Mouse (Mus musculus) kidney, postnatal 0 days (tissue): ENCODE results near the gene Slc5a6. TPM values are rescaled to one million over a fixed set of nuclear protein-coding genes. Genes with fewer than 3 reads are reported as not detected.

ENCODE experiments used
- ATAC-seq: fragments of 200-750 bp; cut with Nextera tagmentation; replicated peaks from 2 replicates; pipeline ENCODE4 v1.8.0; 2017; ENCODE audit warnings: low read depth, moderate number of reproducible peaks, moderate TSS enrichment, moderate library complexity; ENCODE audit not compliant: low FRiP score
- DNase-seq: peaks from one replicate; pipeline ENCODE4 v3.0.0-alpha.2; 2016; ENCODE audit warnings: low spot score
- H3K27ac ChIP-seq: fragments of 300-500 bp; sonication (generic); 2 replicates; pipeline ENCODE4 v1.5.1; 2014; ENCODE audit warnings: mild to moderate bottlenecking
- H3K27me3 ChIP-seq: fragments of 300-500 bp; sonication (generic); 2 replicates; pipeline ENCODE4 v1.6.1; 2014; ENCODE audit warnings: low read length, mixed read lengths; ENCODE audit not compliant: insufficient read depth
- H3K36me3 ChIP-seq: fragments of 300-500 bp; sonication (generic); 2 replicates; pipeline ENCODE4 v1.6.1; 2014; ENCODE audit warnings: low read length, mixed read lengths; ENCODE audit not compliant: insufficient read depth
- H3K4me1 ChIP-seq: fragments of 300-500 bp; sonication (generic); replicated peaks from 2 replicates; pipeline ENCODE4 v1.6.1; 2014; ENCODE audit warnings: antibody characterized with exemption, low read length, mixed read lengths; ENCODE audit not compliant: insufficient read depth
- H3K4me2 ChIP-seq: fragments of 300-500 bp; sonication (generic); 2 replicates; pipeline ENCODE4 v1.6.1; 2014; ENCODE audit warnings: mild to moderate bottlenecking, low read length, moderate library complexity, mixed read lengths
- H3K4me3 ChIP-seq: fragments of 300-500 bp; sonication (generic); replicated peaks from 2 replicates; pipeline ENCODE4 v1.5.1; 2014; ENCODE audit warnings: low read depth, low read length
- H3K9ac ChIP-seq: fragments of 300-500 bp; sonication (generic); 2 replicates; pipeline ENCODE4 v1.6.1; 2014; ENCODE audit warnings: low read depth, low read length
- H3K9me3 ChIP-seq: fragments of 300-500 bp; sonication (generic); replicated peaks from 2 replicates; pipeline ENCODE4 v1.6.1; 2016; ENCODE audit warnings: low read length, inconsistent platforms, mixed read lengths
- CTCF ChIP-seq: IDR thresholded peaks from 2 replicates; pipeline ENCODE4 v1.5.1; 2016; ENCODE audit warnings: antibody characterized with exemption, low read depth, mild to moderate bottlenecking, moderate library complexity
- WGBS: fragments of 180-500 bp; shearing (Covaris S2); extraction: QIAGEN DNeasy Blood & Tissue Kit; methylation state at CpG from one replicate; pipeline ENCODE4 v1.1.7; 2014; 5-methylcytosine and 5-hydroxymethylcytosine counted together
- polyA plus RNA-seq: library from polyadenylated mRNA; unstranded; fragments of >200 nt; fragmentation: Nextera tagmentation; extraction: Ambion mirVana; gene quantifications from 2 replicates; pipeline ENCODE4 v1.2.1, GENCODE M21; 2015

Slc5a6 gene
- polyA plus RNA-seq, 1 experiment from 2014 or later: 13.4 TPM

DNA sequence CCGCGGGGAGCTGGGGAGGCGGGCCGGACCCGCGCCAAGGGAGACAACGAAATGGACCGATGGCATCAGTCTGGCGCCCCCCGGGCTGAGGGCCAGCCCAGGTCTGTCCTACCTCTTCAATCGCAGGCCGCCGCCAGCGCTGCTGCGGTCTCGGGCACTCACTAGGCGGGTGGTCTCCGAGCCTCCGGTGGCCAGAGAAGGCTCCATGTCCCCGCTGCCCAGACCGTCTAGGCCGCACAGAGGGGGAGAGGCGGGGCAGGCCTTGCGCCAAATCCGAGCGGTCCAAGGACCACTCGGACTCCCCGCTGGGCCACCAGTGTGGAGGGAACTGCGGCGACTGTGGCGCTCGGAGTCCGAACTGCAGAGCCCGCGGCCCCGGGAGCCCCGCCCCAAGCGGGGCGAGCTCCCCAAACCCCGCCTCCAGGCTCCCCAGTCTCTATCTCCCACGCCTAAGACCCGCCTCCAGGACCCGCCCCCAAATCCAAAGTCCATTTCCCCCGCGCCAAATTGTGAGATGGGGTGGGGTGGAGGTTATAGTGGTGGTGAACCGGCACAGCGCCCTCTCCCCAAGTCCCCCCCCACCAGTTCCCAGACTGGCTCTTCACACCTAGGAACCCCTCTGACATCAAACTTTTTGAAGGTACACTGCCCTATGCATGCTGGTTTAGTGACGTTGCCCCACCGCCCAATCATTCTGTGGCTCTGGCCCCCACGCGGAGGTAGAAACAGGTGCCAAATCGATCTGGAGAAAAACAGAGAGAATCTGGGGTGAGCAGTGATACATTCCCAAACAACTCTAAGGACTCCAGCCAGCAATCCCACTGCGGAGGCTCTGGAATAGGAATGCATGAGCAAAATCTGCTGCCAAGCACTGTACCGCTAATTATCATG is 44.7 kb upstream of the Slc5a6 start:
- Histone ChIP-seq H3K36me3 (no peaks in the 10 kb centered on the region), H3K4me2 (peak overlapping the region; percentile 55), H3K4me1 (peaks cover 24% of the 10 kb centered on the region), H3K27me3 (peaks cover 71% of the 10 kb centered on the region), H3K4me3 (peak overlapping the region; percentile 33), H3K9ac (0 out of 2 replicates have a peak overlapping the region, but pooled peaks have one; percentile 5), H3K27ac (no peak overlapping the region), H3K9me3 (no peaks in the 10 kb centered on the region)
- DNase-seq: no peak
- 0 out of 2 replicates have a peak, but pooled peaks have one; percentile 40 for ATAC-seq
- 2% methylated on average over 44 of the region's 54 CpGs for WGBS
- TF ChIP-seq CTCF: no peak

- DNase-seq: no peak
- WGBS: 3% methylated on average over 49 of the region's 53 CpGs
- Histone ChIP-seq H3K27ac (no peak overlapping the region), H3K9me3 (no peaks in the 10 kb centered on the region), H3K4me2 (peak overlapping the region; percentile 55), H3K27me3 (peaks cover 67% of the 10 kb centered on the region), H3K36me3 (no peaks in the 10 kb centered on the region), H3K9ac (0 out of 2 replicates have a peak overlapping the region, but pooled peaks have one; percentile 5), H3K4me3 (peak overlapping the region; percentile 33), H3K4me1 (peaks cover 24% of the 10 kb centered on the region)
- no peak for TF ChIP-seq CTCF
- no peak for ATAC-seq
These were observed 43.7 kb upstream of the Slc5a6 start for GRCm38 (mm10) chr5:31092231-31092975.

GRCm38 (mm10) chr5:31087131-31087530 is 38.4 kb upstream of the Slc5a6 start:
- Histone ChIP-seq H3K27me3 (peaks cover 29% of the 10 kb centered on the region), H3K4me1 (peaks cover 7% of the 10 kb centered on the region), H3K4me3 (no peak overlapping the region), H3K4me2 (no peak overlapping the region), H3K9ac (no peak overlapping the region), H3K9me3 (no peaks in the 10 kb centered on the region), H3K27ac (no peak overlapping the region), H3K36me3 (no peaks in the 10 kb centered on the region)
- no peak for ATAC-seq
- WGBS: 65% methylated on average over 2 of the region's 2 CpGs
- TF ChIP-seq CTCF: no peak
- DNase-seq: no peak

DNA sequence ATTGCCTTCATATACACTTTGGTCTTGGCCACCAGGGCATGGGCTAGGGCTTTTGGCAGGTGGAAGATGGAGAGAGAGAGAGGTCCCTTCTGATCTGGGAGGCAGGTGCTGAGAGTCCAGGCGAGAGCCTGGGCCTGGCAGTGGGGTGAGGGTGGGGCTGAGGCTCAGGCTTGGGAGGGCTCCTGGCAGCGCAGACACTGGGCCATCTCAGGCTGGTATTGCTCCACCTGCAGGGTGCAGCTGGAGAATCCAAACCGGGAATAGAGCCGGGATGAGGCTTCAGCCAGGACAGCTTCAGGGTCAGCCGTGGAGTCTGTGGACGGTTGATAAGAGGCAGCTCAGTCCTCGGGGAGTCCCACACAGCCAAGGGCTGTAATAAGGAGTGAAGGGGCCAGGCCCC is 37.9 kb upstream of the Slc5a6 start:
- no peaks in the 10 kb centered on the region for H3K9me3 ChIP-seq
- H3K4me2 ChIP-seq: no peak overlapping the region
- H3K9ac ChIP-seq: no peak overlapping the region
- H3K27me3 ChIP-seq: peaks cover 23% of the 10 kb centered on the region
- no peaks in the 10 kb centered on the region for H3K36me3 ChIP-seq
- no peak overlapping the region for H3K4me3 ChIP-seq
- H3K4me1 ChIP-seq: peaks cover 7% of the 10 kb centered on the region
- no peak overlapping the region for H3K27ac ChIP-seq
- 36% methylated on average over 7 of the region's 7 CpGs for WGBS
- ATAC-seq: no peak
- no peak for TF ChIP-seq CTCF
- no peak for DNase-seq

DNA sequence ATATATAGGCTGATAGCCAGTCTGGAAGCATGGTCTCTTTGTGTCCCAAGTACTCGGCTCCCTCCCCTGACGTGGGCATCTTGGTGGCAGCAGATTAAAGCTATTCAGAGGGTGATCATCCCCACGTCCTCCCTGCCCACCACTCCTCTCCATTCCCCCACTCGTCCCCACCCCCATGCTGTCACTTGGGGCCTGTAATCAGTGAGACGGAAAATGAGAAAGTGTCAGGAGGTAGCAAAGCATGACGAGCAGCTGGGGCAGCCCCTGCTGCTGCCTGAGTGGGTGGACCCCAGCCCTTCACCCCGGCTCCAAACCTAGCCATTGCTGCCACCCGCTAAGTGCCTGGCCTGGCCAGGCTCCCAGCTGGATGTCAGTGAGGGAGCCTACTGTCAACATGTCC is 35.2 kb upstream of the Slc5a6 start:
- peak; percentile 49 for DNase-seq
- H3K4me3 ChIP-seq: no peak overlapping the region
- no peak overlapping the region for H3K4me2 ChIP-seq
- no peaks in the 10 kb centered on the region for H3K36me3 ChIP-seq
- no peak overlapping the region for H3K9ac ChIP-seq
- TF ChIP-seq CTCF: no peak
- ATAC-seq: no peak; the same call in 1 of the 2 replicates
- H3K27ac ChIP-seq: no peak overlapping the region
- WGBS: 4% methylated on average over 8 of the region's 8 CpGs
- H3K27me3 ChIP-seq: no peaks in the 10 kb centered on the region
- H3K4me1 ChIP-seq: peaks cover 7% of the 10 kb centered on the region
- no peaks in the 10 kb centered on the region for H3K9me3 ChIP-seq

DNA sequence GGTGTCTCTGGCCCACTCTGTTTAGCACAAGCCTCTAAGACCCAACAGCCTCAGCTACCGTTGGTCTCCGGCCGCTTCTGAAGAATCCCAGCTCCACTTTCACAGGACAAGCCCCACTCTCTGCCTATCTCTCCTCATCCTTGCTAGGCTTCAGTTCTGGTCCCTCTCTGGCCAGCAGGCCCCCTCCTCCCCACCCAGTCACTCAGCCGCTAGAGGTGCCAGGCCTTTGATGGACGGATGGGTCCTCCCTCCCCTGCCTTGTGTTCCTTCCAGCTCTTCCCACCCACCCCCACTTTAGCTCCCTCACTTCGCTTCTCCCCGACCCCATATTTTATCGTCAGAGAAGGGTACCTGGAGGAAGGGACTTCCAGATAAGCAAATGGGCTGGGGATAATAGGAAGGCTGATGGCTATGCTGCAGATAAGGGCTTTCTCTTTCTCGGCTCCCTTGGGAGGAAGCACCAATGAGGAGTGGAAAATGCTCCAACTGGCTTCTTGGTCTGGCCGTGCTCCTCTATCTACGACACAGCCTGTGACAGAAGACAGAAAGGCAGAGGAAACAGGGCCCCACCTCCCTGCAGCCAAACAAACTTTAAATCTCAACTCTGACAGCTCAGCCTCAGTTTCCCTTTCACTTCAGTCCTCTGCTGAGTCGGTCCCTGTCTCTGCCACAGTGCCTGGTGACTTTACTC is 34.4 kb upstream of the Slc5a6 start:
- TF ChIP-seq CTCF: no peak
- Histone ChIP-seq H3K9ac (no peak overlapping the region), H3K9me3 (no peaks in the 10 kb centered on the region), H3K27me3 (no peaks in the 10 kb centered on the region), H3K27ac (no peak overlapping the region), H3K36me3 (no peaks in the 10 kb centered on the region), H3K4me3 (no peak overlapping the region), H3K4me1 (peaks cover 7% of the 10 kb centered on the region), H3K4me2 (peak overlapping the region; percentile 21; the same call in 1 of the 2 replicates)
- DNase-seq (no peak), ATAC-seq (no peak)
- WGBS: 18% methylated on average over 12 of the region's 12 CpGs
